Mouse (Mus musculus): ENCODE measurements around the gene C1s2.
A peak's percentile ranks its signal among the peaks of the same experiment; 100 is the strongest.
"Not testable (repeated sequence)": the region's sequence is repeated elsewhere in the genome, so short reads cannot be mapped to it uniquely, and the experiment has no call there.

C1s2 gene

DNA sequence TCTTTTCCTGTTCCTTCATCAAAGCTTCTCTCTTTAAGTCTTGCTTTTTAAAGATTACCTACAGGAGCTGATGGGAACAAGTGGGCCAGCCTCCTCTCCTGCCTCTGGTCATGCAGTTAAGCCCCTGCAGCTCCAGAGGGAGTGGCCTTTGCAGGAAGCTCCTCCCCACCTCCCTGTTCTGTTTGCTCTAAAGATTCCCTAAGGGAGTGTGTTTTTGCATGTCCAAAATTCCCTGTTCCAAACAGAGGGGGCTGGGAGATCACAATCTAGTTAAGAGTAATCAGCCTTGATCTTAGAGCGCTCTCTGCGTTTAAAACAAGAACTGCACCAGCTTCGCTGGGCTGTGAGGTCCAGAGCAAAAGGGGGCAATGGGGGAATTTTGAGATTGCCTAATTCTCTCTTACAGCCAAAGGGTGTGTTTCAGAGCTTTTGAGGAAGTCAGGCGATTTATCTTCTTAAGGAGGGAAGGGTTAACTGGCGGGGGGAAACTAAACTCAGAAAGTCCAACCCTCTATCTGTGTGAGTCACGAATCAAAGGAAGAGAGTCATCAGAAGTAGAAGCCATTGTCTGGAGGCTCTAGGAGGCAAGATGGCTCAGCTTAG, 1.1 kb upstream of the C1s2 start:
- DNase-seq, result peak; percentile 30 to 38

DNA sequence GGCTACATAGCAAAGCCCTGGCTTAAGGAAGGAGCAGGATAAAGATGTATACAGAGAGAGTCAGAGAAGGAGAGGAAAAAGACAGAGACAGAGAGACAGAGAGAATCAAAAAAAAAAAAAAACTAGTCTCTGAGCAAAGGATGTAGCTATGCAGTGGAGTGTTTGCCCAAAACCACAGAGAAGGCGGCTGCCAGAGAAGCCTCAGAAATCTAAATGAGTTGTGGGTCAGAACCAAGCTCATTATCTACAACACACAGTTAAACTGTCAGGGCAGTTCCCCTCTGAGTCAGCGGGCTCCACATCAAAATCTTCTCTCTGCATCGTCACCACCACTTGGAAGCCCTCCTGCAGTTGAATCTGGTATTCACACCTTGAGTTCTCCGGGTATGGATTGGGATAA, 5.1 kb downstream of the C1s2 start:
- DNase-seq, result no peak

DNA sequence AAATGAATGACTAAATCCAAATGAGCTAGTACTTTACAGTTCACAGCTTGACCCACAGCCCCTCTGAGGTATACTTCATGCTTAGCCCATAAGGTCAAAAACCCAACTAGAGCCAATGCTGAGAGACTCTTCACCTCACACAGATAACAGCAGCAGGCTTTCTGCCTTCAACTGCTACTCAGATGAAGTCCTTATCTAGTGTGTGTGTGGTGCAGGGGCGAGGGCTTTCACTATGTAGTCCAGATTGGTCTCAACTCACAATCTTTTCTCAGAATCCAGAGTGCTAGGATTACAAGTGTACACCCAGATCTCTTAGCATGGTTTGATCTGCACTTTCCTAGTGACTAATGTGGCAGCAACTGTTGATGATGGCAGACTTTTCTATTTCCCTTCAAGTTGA, 9.7 kb downstream of the C1s2 start:
- not testable (repeated sequence) for DNase-seq

DNA sequence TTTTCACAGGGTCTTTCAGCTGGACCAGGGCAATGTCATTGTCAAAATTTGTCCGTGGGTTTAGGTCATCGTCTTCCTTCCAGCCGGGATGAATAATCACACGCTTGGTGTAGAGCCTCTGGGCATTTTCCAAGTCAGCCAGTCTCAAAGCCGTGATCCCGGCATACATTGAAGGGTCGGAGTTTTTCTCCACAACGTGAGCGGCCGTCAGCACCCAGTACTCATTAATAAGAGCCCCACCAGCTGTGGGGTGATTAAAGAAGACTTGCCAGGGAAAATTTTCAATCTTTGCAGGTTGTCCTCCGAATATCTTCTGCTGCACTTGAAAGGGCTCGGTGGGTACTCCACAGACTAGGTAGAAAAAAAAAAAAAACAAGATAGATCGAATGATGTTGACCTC, 10.3 kb downstream of the C1s2 start:
- DNase-seq, result no peak

DNA sequence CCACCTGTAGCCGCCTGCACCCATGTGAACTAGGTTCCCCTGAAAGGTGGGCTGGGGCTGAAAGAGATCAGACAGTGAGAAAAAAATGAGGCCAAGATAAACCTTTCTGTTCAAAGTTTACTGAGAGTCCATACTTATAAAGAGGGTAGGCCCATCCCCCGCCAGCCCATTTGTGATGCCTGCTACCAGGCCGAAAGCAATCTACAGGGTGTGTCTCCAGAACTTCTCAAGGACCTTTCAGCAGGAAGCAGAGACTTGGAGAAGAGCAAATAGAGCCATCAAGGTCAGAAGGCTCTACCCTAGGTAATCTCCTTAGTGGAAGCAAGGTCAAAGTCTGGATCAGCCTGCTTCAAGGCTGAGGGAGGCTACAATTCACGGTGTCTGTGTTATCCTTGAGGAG, 33.9 kb downstream of the C1s2 start:
- DNase-seq, result no peak

DNA sequence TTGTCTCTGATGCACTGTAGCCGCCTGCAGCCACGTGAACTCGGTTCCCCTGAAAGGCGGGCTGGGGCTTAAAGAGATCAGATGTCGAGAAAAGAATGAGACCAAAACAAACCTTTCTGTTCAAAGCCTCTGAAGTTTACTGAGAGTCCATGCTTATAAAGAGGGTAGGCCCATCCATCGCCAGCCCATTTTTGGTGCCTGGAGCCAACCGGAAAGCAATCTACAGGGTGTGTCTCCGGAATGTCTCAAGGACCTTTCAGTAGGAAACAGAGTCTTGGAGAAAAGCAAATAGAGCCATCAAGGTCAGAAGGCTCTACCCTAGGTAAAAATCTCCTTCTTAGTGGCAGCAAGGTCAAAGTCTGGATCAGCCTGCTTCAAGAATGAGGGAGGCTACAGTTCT, 42.8 kb downstream of the C1s2 start:
- DNase-seq, result no peak

DNA sequence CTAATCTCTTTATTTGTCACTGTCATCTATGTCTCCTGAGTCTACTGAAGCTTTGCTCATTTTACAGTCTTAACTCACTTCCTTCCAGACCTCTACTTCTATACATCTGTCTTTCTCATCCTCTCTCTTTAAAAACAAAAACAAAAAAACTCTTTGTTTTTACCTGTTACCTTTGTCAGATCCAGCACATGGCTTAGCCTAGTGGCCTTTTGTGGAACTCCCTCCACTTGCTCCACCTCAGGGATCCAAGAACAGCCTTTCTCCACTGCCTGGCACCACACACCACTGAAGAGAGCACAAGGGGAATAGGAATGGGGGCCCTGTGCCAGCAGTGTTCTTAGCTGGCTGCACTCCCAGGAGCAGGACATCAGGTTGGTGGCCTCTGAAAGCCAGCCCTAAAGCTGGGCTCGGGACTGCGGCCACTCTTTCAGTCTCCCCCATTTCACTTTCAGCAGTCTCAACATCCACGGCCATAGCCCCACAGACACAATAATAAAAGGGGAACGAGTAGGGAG, 43.6 kb downstream of the C1s2 start:
- no peak for DNase-seq

DNA sequence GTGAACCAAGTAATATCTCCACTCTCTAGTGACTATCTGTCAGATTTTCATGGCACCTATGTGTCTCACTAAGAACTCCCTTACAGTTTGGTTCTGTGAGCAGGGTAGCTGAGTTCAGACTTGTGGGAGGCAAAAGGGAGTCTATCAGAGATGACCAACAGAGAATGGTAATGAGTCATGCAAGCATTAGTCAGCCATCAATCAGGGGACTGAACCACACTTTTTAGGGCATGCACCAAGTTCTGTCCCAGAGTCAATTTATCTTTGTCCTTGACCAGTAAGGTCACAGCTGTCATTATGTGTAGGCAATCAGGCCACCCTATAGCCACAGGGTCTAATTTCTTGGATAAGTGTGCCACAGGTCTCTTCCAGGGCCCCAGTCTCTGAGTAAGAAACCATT, 47.1 kb downstream of the C1s2 start:
- no peak for DNase-seq

DNA sequence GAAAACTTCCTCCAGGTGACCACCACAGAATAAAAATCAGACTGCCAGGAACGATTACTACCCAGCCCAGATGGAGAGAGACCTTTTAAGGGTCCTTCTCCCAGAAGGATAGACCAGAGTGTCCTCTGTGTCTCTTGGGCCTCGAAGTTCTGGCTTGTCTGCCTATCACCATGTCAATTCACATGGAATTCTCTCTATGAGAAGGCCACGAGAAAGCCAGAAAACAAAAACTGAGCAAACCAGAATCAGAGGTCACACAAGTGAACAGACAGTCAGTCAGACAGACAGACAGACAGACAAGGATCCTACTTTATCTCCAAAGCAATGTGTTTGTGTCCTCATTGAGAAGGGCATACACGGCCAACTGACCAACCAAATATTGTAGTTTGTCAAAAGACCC, 49.6 kb downstream of the C1s2 start:
- DNase-seq, result no peak

DNA sequence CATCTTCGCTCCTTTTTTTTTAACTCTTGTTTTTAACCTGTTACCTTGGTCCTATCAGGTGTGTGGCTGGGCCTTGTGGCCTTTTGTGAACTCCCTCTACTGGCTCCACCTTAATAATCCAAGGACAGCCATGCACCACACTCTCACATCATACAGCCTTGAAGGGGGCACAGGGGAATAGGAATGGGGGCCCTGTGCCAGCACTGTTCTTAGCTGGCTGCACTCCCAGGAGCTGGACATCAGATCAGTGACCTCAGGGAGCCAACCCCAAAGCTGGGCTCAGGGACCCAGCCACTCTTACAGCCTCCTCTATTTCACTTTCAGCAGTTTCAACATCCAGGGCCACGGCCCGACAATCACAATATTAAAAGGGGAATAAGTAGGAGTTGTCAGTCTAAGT, 50.1 kb downstream of the C1s2 start:
- no peak for DNase-seq

DNA sequence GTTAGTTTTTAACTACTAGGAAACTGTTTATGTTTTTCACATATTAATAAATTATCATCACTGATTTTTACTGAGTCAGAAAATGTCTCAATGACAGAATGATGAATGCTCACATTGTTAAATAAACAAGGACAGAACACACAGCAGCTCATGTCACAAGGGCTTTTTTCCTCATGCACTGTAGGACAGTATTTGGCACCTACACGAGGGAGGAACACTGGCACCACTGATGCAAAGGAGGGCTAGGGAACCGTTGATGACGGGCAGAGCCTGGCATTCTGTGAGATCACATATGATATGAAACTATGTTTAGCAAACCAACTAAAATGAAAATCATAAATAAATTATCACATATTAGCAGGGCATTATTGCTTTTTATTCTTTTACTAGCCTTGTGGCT, 51.0 kb downstream of the C1s2 start:
- DNase-seq, result no peak

DNA sequence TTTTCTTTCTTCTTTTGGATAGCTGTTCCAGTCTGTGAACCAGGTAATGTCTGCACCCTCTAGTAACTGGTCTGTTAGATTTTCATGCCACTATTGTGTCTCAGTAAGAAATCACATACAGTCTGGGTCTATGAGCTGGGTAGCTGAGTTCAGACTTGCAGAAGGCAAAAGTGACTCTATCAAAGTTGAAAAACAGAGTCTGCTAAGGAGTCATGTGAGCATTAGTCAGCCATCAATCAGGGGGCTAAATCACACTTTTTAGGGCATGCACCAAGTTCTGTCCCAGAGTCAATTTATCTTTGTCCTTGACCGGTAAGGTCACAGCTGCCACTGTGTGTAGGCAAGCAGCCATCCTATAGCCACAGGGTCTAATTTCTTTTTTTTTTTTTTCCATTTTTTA, 53.7 kb downstream of the C1s2 start:
- no peak for DNase-seq

DNA sequence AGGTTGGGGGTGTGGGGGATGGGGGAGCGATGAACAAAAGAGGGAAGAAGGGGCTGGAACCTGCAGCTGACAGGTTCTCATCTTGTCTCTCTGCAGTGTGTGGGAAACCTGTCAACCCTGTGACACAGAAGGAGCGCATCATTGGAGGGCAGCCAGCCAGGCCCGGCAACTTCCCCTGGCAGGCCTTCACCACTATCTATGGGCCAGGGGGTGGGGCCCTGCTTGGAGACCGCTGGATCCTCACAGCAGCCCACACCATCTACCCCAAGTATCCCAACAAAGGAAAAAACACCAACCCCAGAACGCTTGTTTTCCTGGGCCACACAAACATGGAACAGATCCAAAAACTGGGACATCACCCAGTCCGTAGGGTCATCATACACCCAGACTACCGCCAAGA, 55.7 kb downstream of the C1s2 start:
- DNase-seq, result not testable (repeated sequence)

DNA sequence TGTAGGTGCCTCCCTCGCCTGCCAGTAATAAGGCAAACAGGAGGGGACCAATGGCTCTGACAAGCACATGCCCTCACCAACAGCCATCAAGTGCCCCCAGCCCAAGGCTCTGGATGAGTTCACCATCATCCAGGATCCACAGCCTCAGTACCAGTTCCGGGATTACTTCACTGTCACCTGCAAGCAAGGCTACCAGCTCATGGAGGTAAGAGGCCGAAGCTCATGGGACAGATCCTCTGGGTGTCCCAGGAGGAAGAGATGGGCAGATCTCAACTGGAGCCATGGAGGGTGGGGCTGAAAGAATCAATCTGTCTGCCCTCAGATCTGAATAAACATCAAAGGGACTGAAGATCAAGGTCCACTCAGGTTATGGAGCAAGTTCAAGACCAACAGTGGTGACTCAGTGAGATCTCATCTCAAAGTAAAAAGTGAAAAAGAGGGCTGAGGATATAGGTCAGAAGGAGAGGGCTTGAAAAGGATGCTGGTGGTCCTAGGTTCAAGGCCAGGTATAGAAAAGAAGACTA, 60.7 kb downstream of the C1s2 start:
- DNase-seq, result not testable (repeated sequence)

All from kidney, postnatal 4 days (tissue).